Mouse (Mus musculus): ENCODE data around the gene Rtl10. TPM values are rescaled to one million over a fixed set of nuclear protein-coding genes. Genes with fewer than 3 reads are reported as not detected.

The Rtl10 gene
- total and polyA plus RNA-seq, 3 experiments, result 3.5 to 9.9 (median 8.3) TPM

GRCm38 (mm10) chr16:18458661-18459060, 40.0 kb upstream of the Rtl10 start:
- Histone ChIP-seq H3K36me3 (replicated peaks) (peaks cover 89% of the 10 kb centered on the region), H3K4me1 (ENCODE audit: insufficient read depth, low read depth, low read length) (peaks cover 55% of the 10 kb centered on the region), H3K27me3 (ENCODE audit: insufficient read depth, low read length) (no peaks in the 10 kb centered on the region), H3K4me3 (ENCODE audit: low read depth, low read length) (peak overlapping the region; percentile 64; the same call in 1 of the 2 replicates), H3K9me3 (replicated peaks) (no peaks in the 10 kb centered on the region)
- TF ChIP-seq CTCF (IDR thresholded peaks at IDR 0.05; ENCODE audit: low read depth, low read length) (no peak), GATA2 (IDR thresholded peaks at IDR 0.05; ENCODE audit: borderline replicate concordance, low read depth, low read length) (no peak), GATA1 (IDR thresholded peaks at IDR 0.05; ENCODE audit: borderline replicate concordance, low read length) (no peak), TAL1 (conservative IDR thresholded peaks at IDR 0.05; ENCODE audit: low read depth, low read length) (0 out of 2 replicates have a peak, but pooled peaks have one; percentile 6), POLR2AphosphoS5 (IDR thresholded peaks at IDR 0.05; ENCODE audit: insufficient replicate concordance, low read depth, low read length) (no peak)
- ATAC-seq (ENCODE audit: extremely low read depth, insufficient number of reproducible peaks, low FRiP score, poor library complexity, severe bottlenecking), result no peak
- DNase-seq (ENCODE audit: low spot score), result no peak

- ATAC-seq (ENCODE audit: extremely low read depth, insufficient number of reproducible peaks, low FRiP score, poor library complexity, severe bottlenecking) (no peak), DNase-seq (ENCODE audit: low spot score) (peak; percentile 64)
- Histone ChIP-seq H3K4me3 (ENCODE audit: low read depth, low read length) (peak overlapping the region; percentile 64; the same call in 1 of the 2 replicates), H3K36me3 (replicated peaks) (peaks cover 88% of the 10 kb centered on the region), H3K4me1 (ENCODE audit: insufficient read depth, low read depth, low read length) (peaks cover 59% of the 10 kb centered on the region), H3K27me3 (ENCODE audit: insufficient read depth, low read length) (no peaks in the 10 kb centered on the region), H3K9me3 (replicated peaks) (no peaks in the 10 kb centered on the region)
- TF ChIP-seq CTCF (IDR thresholded peaks at IDR 0.05; ENCODE audit: low read depth, low read length), result no peak
- TF ChIP-seq TAL1 (conservative IDR thresholded peaks at IDR 0.05; ENCODE audit: low read depth, low read length), result no peak
- TF ChIP-seq GATA2 (IDR thresholded peaks at IDR 0.05; ENCODE audit: borderline replicate concordance, low read depth, low read length), result no peak
- TF ChIP-seq POLR2AphosphoS5 (IDR thresholded peaks at IDR 0.05; ENCODE audit: insufficient replicate concordance, low read depth, low read length), result no peak
- TF ChIP-seq GATA1 (IDR thresholded peaks at IDR 0.05; ENCODE audit: borderline replicate concordance, low read length), result no peak
Measured at GRCm38 (mm10) chr16:18459335-18459954, 39.3 kb upstream of the Rtl10 start.

GRCm38 (mm10) chr16:18459955-18460370, 38.7 kb upstream of the Rtl10 start:
- Histone ChIP-seq H3K4me3 (ENCODE audit: low read depth, low read length) (peak overlapping the region; percentile 64; the same call in 1 of the 2 replicates), H3K4me1 (ENCODE audit: insufficient read depth, low read depth, low read length) (peaks cover 65% of the 10 kb centered on the region), H3K36me3 (replicated peaks) (peaks cover 88% of the 10 kb centered on the region), H3K9me3 (replicated peaks) (no peaks in the 10 kb centered on the region), H3K27me3 (ENCODE audit: insufficient read depth, low read length) (no peaks in the 10 kb centered on the region)
- ATAC-seq (ENCODE audit: extremely low read depth, insufficient number of reproducible peaks, low FRiP score, poor library complexity, severe bottlenecking) (peak; percentile 90), DNase-seq (ENCODE audit: low spot score) (peak; percentile 91)
- TF ChIP-seq TAL1 (conservative IDR thresholded peaks at IDR 0.05; ENCODE audit: low read depth, low read length) (peak; percentile 69), GATA1 (IDR thresholded peaks at IDR 0.05; ENCODE audit: borderline replicate concordance, low read length) (no peak), GATA2 (IDR thresholded peaks at IDR 0.05; ENCODE audit: borderline replicate concordance, low read depth, low read length) (peak; percentile 98; the same call in 1 of the 2 replicates), POLR2AphosphoS5 (IDR thresholded peaks at IDR 0.05; ENCODE audit: insufficient replicate concordance, low read depth, low read length) (no peak), CTCF (IDR thresholded peaks at IDR 0.05; ENCODE audit: low read depth, low read length) (no peak)

- H3K9me3 ChIP-seq (replicated peaks), result no peaks in the 10 kb centered on the region
- TF ChIP-seq TAL1 (conservative IDR thresholded peaks at IDR 0.05; ENCODE audit: low read depth, low read length), result no peak
- no peak for TF ChIP-seq GATA1 (IDR thresholded peaks at IDR 0.05; ENCODE audit: borderline replicate concordance, low read length)
- no peak for TF ChIP-seq CTCF (IDR thresholded peaks at IDR 0.05; ENCODE audit: low read depth, low read length)
- TF ChIP-seq POLR2AphosphoS5 (IDR thresholded peaks at IDR 0.05; ENCODE audit: insufficient replicate concordance, low read depth, low read length), result no peak
- TF ChIP-seq GATA2 (IDR thresholded peaks at IDR 0.05; ENCODE audit: borderline replicate concordance, low read depth, low read length), result no peak
- H3K27me3 ChIP-seq (ENCODE audit: insufficient read depth, low read length), result no peaks in the 10 kb centered on the region
- H3K4me1 ChIP-seq (ENCODE audit: insufficient read depth, low read depth, low read length), result peaks cover 64% of the 10 kb centered on the region
- ATAC-seq (ENCODE audit: extremely low read depth, insufficient number of reproducible peaks, low FRiP score, poor library complexity, severe bottlenecking), result no peak
- DNase-seq (ENCODE audit: low spot score), result no peak
- H3K36me3 ChIP-seq (replicated peaks), result peaks cover 88% of the 10 kb centered on the region
- no peak overlapping the region for H3K4me3 ChIP-seq (ENCODE audit: low read depth, low read length)
Measured at GRCm38 (mm10) chr16:18460826-18461225, 37.9 kb upstream of the Rtl10 start.

- DNase-seq (ENCODE audit: low spot score), result no peak
- no peak for ATAC-seq (ENCODE audit: extremely low read depth, insufficient number of reproducible peaks, low FRiP score, poor library complexity, severe bottlenecking)
- Histone ChIP-seq H3K4me3 (ENCODE audit: low read depth, low read length) (no peak overlapping the region), H3K9me3 (replicated peaks) (no peaks in the 10 kb centered on the region), H3K27me3 (ENCODE audit: insufficient read depth, low read length) (no peaks in the 10 kb centered on the region), H3K4me1 (ENCODE audit: insufficient read depth, low read depth, low read length) (peaks cover 61% of the 10 kb centered on the region), H3K36me3 (replicated peaks) (peaks cover 87% of the 10 kb centered on the region)
- no peak for TF ChIP-seq CTCF (IDR thresholded peaks at IDR 0.05; ENCODE audit: low read depth, low read length)
- TF ChIP-seq GATA2 (IDR thresholded peaks at IDR 0.05; ENCODE audit: borderline replicate concordance, low read depth, low read length), result no peak
- TF ChIP-seq GATA1 (IDR thresholded peaks at IDR 0.05; ENCODE audit: borderline replicate concordance, low read length), result no peak
- no peak for TF ChIP-seq TAL1 (conservative IDR thresholded peaks at IDR 0.05; ENCODE audit: low read depth, low read length)
- no peak for TF ChIP-seq POLR2AphosphoS5 (IDR thresholded peaks at IDR 0.05; ENCODE audit: insufficient replicate concordance, low read depth, low read length)
Measured at GRCm38 (mm10) chr16:18462031-18462430, 36.7 kb upstream of the Rtl10 start.

GRCm38 (mm10) chr16:18462598-18462997, 36.1 kb upstream of the Rtl10 start:
- ATAC-seq (ENCODE audit: extremely low read depth, insufficient number of reproducible peaks, low FRiP score, poor library complexity, severe bottlenecking) (no peak), DNase-seq (ENCODE audit: low spot score) (no peak)
- peaks cover 59% of the 10 kb centered on the region for H3K4me1 ChIP-seq (ENCODE audit: insufficient read depth, low read depth, low read length)
- no peaks in the 10 kb centered on the region for H3K27me3 ChIP-seq (ENCODE audit: insufficient read depth, low read length)
- no peaks in the 10 kb centered on the region for H3K9me3 ChIP-seq (replicated peaks)
- TF ChIP-seq CTCF (IDR thresholded peaks at IDR 0.05; ENCODE audit: low read depth, low read length) (no peak), GATA2 (IDR thresholded peaks at IDR 0.05; ENCODE audit: borderline replicate concordance, low read depth, low read length) (no peak), TAL1 (conservative IDR thresholded peaks at IDR 0.05; ENCODE audit: low read depth, low read length) (no peak), POLR2AphosphoS5 (IDR thresholded peaks at IDR 0.05; ENCODE audit: insufficient replicate concordance, low read depth, low read length) (no peak), GATA1 (IDR thresholded peaks at IDR 0.05; ENCODE audit: borderline replicate concordance, low read length) (no peak)
- peaks cover 87% of the 10 kb centered on the region for H3K36me3 ChIP-seq (replicated peaks)
- H3K4me3 ChIP-seq (ENCODE audit: low read depth, low read length), result no peak overlapping the region
